Mouse (Mus musculus) ES-E14 (cell line): Measurements from ENCODE around the gene Txn2.

Experiments
- CHD2 ChIP-seq: IDR thresholded peaks from 2 replicates; pipeline ENCODE4 v1.6.1; 2014; ENCODE audit warnings: mild to moderate bottlenecking, low read depth, low read length, inconsistent platforms
- MAFK ChIP-seq: IDR thresholded peaks from 2 replicates; pipeline ENCODE4 v1.6.1; 2014; ENCODE audit warnings: mild to moderate bottlenecking, low read depth, low read length, inconsistent platforms; ENCODE audit not compliant: insufficient read depth

DNA sequence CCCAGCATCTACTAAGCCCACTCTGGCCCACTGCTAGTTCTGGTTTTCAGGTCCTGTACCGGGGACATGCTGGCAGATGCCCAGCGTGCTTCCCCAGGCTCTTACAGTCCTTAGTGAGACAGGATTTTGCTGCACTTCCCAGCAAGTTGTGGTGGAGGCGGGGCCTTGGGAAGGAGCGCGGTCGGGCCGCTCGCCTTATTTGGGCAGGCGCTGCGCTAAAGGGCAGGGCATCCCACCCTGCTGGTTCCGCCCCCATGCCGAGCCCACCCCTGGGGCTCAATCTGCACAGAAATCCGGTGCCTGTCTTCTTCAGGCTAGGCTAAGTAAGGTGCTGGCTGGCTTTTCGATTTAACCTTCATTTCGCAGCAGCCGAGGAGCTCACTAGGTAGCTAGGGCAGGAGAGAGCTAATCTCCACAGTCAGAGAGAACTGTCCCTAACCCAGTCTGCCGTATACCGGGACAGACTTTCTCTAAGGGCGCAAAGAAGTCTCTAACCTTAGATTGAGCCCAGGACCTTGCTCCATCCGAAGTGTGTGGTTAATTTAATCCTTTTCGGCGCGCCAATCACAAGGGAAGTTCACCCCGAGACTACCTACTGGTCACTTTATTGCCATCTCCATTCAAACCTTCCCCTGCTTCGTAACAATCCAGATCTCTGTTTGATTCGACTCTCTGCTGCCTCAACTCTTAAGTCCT, 23.4 kb downstream of the Txn2 start:
- TF ChIP-seq MAFK (no peak), CHD2 (no peak)
